Mouse (Mus musculus) urinary bladder, postnatal 10 days (tissue): Measurements from ENCODE around the gene Nova2.

Experiments
- DNase-seq: peaks from one replicate; pipeline ENCODE4 v3.0.0; 2022; ENCODE audit warnings: low spot score

Gene Nova2

DNA sequence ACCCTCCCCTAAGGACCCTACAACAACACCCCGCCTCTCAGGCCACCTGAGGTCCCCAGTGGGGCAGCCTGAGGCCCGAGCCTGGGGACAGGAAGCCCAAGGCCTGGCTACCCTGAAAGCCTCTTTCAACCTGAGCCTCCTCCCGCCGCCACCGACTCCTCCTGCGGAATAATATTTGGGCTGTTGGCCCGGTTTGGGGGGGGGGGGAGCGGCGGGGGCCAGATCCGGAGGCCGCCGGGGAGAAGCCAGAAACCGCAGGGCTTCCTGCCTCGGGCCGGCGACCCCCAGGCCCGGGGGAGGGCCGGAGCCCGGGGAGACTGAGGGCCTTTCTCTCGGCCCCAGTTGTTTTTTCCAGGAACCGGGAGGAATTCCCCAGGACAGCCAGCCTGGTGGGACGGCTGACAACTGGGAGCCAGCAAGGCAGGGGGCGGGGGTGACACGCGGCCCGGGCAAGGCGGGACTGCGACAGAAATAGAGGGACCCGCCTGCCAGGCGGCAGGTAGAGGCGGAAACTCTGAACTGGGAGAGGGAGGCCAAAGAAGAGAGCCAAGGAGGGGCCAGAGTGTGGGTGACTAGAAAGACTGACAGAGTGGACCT, 86.4 kb downstream of the Nova2 start:
- DNase-seq = no peak

DNA sequence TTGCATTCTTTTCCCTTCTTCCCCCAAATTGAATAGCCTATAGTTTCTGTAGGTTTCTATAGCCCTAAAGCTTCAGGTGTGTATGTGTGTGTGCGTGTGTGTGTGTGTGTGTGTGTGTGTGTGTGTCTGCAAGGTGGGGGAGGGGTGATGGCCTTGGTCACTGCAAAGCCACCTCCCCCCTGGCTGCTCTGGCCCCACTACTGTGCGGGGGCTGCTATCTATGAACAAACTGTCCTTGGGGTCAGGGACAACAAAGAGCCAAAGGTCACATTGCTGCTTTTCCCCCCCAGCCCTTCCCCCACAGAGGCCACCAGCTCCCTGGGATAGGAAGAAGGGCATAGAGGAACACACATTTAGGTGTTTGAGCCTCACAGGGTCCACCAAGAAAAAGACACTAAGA, 87.2 kb downstream of the Nova2 start:
- DNase-seq = no peak

DNA sequence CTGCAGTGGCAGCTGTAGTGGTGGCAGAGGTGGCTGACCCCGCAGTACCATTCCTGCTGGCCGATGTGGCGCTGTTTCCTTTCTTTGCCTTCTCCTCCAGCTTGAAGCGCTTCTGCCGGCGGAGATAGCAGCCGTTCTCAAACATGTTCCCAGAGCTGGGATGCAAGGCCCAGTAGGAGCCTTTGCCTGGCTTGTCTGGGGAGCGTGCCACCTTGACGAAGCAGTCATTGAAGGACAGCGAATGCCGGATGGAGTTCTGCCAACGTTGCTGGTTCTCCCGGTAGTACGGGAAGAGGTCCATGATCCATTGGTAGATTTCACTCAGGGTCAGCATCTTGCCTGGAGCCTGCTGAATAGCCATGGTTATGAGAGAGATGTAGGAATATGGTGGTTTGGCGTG, 88.8 kb downstream of the Nova2 start:
- no peak for DNase-seq
